Mouse (Mus musculus): ENCODE measurements around the gene Ifna5. TPM values are rescaled to one million over a fixed set of nuclear protein-coding genes. Genes with fewer than 3 reads are reported as not detected.
A peak's percentile ranks its signal among the peaks of the same experiment; 100 is the strongest.

The Ifna5 gene
- polyA plus RNA-seq, 1 experiment: not detected

GRCm38 (mm10) chr4:88876520-88876919, 41.2 kb downstream of the Ifna5 start:
- TF ChIP-seq CTCF (IDR thresholded peaks at IDR 0.05; ENCODE audit: borderline replicate concordance, control insufficient read depth, extremely low read depth, insufficient read depth, low read length, poor library complexity) (no peak), POLR2A (IDR thresholded peaks at IDR 0.05; ENCODE audit: control insufficient read depth, extremely low read depth, insufficient read depth, low read length, poor library complexity) (no peak)
- DNase-seq: no peak
- H3K4me1 ChIP-seq (replicated peaks; ENCODE audit: control insufficient read depth, insufficient read depth, low read length): 0 out of 2 replicates have a peak, but pooled peaks cover 3% of the 10 kb centered on the region
- WGBS: 67% methylated on average over 4 of the region's 4 CpGs
- no peaks in the 10 kb centered on the region for H3K36me3 ChIP-seq (ENCODE audit: control insufficient read depth, insufficient read depth, low read length)
- no peak overlapping the region for H3K4me3 ChIP-seq (ENCODE audit: control insufficient read depth, insufficient read depth, low read length)
- no peak overlapping the region for H3K27ac ChIP-seq (ENCODE audit: control insufficient read depth, insufficient read depth, low read length)
- H3K27me3 ChIP-seq (ENCODE audit: control insufficient read depth, insufficient read depth, low read length): no peaks in the 10 kb centered on the region

GRCm38 (mm10) chr4:88878246-88878645, 42.9 kb downstream of the Ifna5 start:
- peak; percentile 16 for DNase-seq
- Histone ChIP-seq H3K27ac (ENCODE audit: control insufficient read depth, insufficient read depth, low read length) (no peak overlapping the region), H3K4me1 (replicated peaks; ENCODE audit: control insufficient read depth, insufficient read depth, low read length) (0 out of 2 replicates have a peak, but pooled peaks cover 3% of the 10 kb centered on the region), H3K36me3 (ENCODE audit: control insufficient read depth, insufficient read depth, low read length) (no peaks in the 10 kb centered on the region), H3K27me3 (ENCODE audit: control insufficient read depth, insufficient read depth, low read length) (no peaks in the 10 kb centered on the region), H3K4me3 (ENCODE audit: control insufficient read depth, insufficient read depth, low read length) (no peak overlapping the region)
- 10% methylated on average over 10 of the region's 10 CpGs for WGBS
- TF ChIP-seq CTCF (IDR thresholded peaks at IDR 0.05; ENCODE audit: borderline replicate concordance, control insufficient read depth, extremely low read depth, insufficient read depth, low read length, poor library complexity) (no peak), POLR2A (IDR thresholded peaks at IDR 0.05; ENCODE audit: control insufficient read depth, extremely low read depth, insufficient read depth, low read length, poor library complexity) (no peak)

DNA sequence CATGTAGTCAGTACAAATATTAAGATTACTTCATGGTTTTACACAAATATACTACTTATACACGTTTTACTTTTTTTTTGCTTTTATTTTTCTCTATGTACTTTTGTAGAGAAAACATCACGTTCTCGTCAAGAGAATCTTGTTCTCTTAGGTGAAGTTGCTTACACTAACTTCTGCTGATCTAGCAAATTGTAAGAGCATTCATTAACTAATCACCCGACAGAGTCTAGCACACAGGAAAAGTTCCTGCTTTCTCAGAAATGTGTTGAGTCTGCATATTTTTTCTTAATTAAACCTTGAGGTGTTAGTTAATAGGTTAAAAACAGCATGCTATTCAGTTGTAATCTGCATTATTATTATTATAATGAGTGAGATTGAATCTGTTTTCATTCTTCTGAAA, 43.4 kb downstream of the Ifna5 start:
- TF ChIP-seq CTCF (IDR thresholded peaks at IDR 0.05; ENCODE audit: borderline replicate concordance, control insufficient read depth, extremely low read depth, insufficient read depth, low read length, poor library complexity): no peak
- Histone ChIP-seq H3K27ac (ENCODE audit: control insufficient read depth, insufficient read depth, low read length) (no peak overlapping the region), H3K27me3 (ENCODE audit: control insufficient read depth, insufficient read depth, low read length) (no peaks in the 10 kb centered on the region), H3K36me3 (ENCODE audit: control insufficient read depth, insufficient read depth, low read length) (no peaks in the 10 kb centered on the region), H3K4me3 (ENCODE audit: control insufficient read depth, insufficient read depth, low read length) (no peak overlapping the region), H3K4me1 (replicated peaks; ENCODE audit: control insufficient read depth, insufficient read depth, low read length) (0 out of 2 replicates have a peak, but pooled peaks cover 3% of the 10 kb centered on the region)
- no peak for DNase-seq
- 68% methylated on average over 4 of the region's 4 CpGs for WGBS

- 90% methylated on average over 8 of the region's 8 CpGs for WGBS
- no peaks in the 10 kb centered on the region for H3K27me3 ChIP-seq (ENCODE audit: control insufficient read depth, insufficient read depth, low read length)
- no peak within 1 kb of the TSS for H3K27ac ChIP-seq (ENCODE audit: control insufficient read depth, insufficient read depth, low read length)
- no peak for DNase-seq
- no peak within 1 kb of the TSS for H3K4me3 ChIP-seq (ENCODE audit: control insufficient read depth, insufficient read depth, low read length)
- no peaks in the 10 kb centered on the region for H3K36me3 ChIP-seq (ENCODE audit: control insufficient read depth, insufficient read depth, low read length)
- no peak for TF ChIP-seq POLR2A (IDR thresholded peaks at IDR 0.05; ENCODE audit: control insufficient read depth, extremely low read depth, insufficient read depth, low read length, poor library complexity)
- no peak for TF ChIP-seq CTCF (IDR thresholded peaks at IDR 0.05; ENCODE audit: borderline replicate concordance, control insufficient read depth, extremely low read depth, insufficient read depth, low read length, poor library complexity)
- 0 out of 2 replicates have a peak, but pooled peaks cover 3% of the 10 kb centered on the region for H3K4me1 ChIP-seq (replicated peaks; ENCODE audit: control insufficient read depth, insufficient read depth, low read length)
Measured at GRCm38 (mm10) chr4:88880101-88880500, 44.8 kb downstream of the Ifna5 start, which contains the start of gene Ifne. TSS of gene Ifne (minus strand) at chr4:88880201.

Other genes starting within 250 kb of the Ifna5 start
- gene Ifna9, start 243.1 kb upstream of the Ifna5 start, polyA plus RNA-seq (2012; rRNA removed): not detected in 2 replicates
- not detected in 2 replicates for gene Ifna12, start 232.1 kb upstream of the Ifna5 start, polyA plus RNA-seq (2012; rRNA removed)
- not detected in 2 replicates for gene C87499, start 201.1 kb upstream of the Ifna5 start, polyA plus RNA-seq (2012; rRNA removed)
- gene Ifna13, start 191.1 kb upstream of the Ifna5 start, polyA plus RNA-seq (2012; rRNA removed): not detected in 2 replicates
- gene Ifna16, start 158.6 kb upstream of the Ifna5 start, polyA plus RNA-seq (2012; rRNA removed): not detected in 2 replicates
- not detected in 2 replicates for gene Ifna2, start 151.6 kb upstream of the Ifna5 start, polyA plus RNA-seq (2012; rRNA removed)
- 0.17 TPM in 1 of 2 replicates, not detected in the other for gene Ifnab, start 144.2 kb upstream of the Ifna5 start, polyA plus RNA-seq (2012; rRNA removed)
- 0.86 and 1.5 TPM in 2 replicates for gene Gm26566, start 113.7 kb upstream of the Ifna5 start, polyA plus RNA-seq (2012; rRNA removed)
- 21.3 and 29.3 TPM in 2 replicates for gene Klhl9, start 113.1 kb upstream of the Ifna5 start, polyA plus RNA-seq (2012; rRNA removed)
- not detected in 2 replicates for gene Gm13271, start 80.7 kb upstream of the Ifna5 start, polyA plus RNA-seq (2012; rRNA removed)
- 0.07 and 0.08 TPM in 2 replicates for gene Gm13283, start 75.4 kb upstream of the Ifna5 start, polyA plus RNA-seq (2012; rRNA removed)
- not detected in 2 replicates for gene Gm13290, start 61.7 kb upstream of the Ifna5 start, polyA plus RNA-seq (2012; rRNA removed)
- not detected in 2 replicates for gene Gm13289, start 58.6 kb upstream of the Ifna5 start, polyA plus RNA-seq (2012; rRNA removed)
- gene Gm13272, start 55.7 kb upstream of the Ifna5 start, polyA plus RNA-seq (2012; rRNA removed): not detected in 2 replicates
- gene Ifnz, start 53.4 kb upstream of the Ifna5 start, polyA plus RNA-seq (2012; rRNA removed): 0.16 TPM in 1 of 2 replicates, not detected in the other
- gene Gm13276, start 49.8 kb upstream of the Ifna5 start, polyA plus RNA-seq (2012; rRNA removed): not detected in 2 replicates
- gene Gm13277, start 46.9 kb upstream of the Ifna5 start, polyA plus RNA-seq (2012; rRNA removed): not detected in 2 replicates
- gene Gm13278, start 44.0 kb upstream of the Ifna5 start, polyA plus RNA-seq (2012; rRNA removed): not detected in 2 replicates
- gene Gm13275, start 41.0 kb upstream of the Ifna5 start, polyA plus RNA-seq (2012; rRNA removed): not detected in 2 replicates
- not detected in 2 replicates for gene Gm13279, start 38.1 kb upstream of the Ifna5 start, polyA plus RNA-seq (2012; rRNA removed)
- not detected in 2 replicates for gene Gm13285, start 35.9 kb upstream of the Ifna5 start, polyA plus RNA-seq (2012; rRNA removed)
- not detected in 2 replicates for gene Gm13287, start 32.3 kb upstream of the Ifna5 start, polyA plus RNA-seq (2012; rRNA removed)
- not detected in 2 replicates for gene Gm13288, start 30.0 kb upstream of the Ifna5 start, polyA plus RNA-seq (2012; rRNA removed)
- gene Ifna7, start 19.3 kb upstream of the Ifna5 start, polyA plus RNA-seq (2012; rRNA removed): not detected in 2 replicates
- not detected in 2 replicates for gene Ifna11, start 15.6 kb upstream of the Ifna5 start, polyA plus RNA-seq (2012; rRNA removed)
- gene Ifna6, start 8.1 kb upstream of the Ifna5 start, polyA plus RNA-seq (2012; rRNA removed): not detected in 2 replicates
- gene Ifna4, start 6.3 kb downstream of the Ifna5 start, polyA plus RNA-seq (2012; rRNA removed): not detected in 2 replicates
- gene Ifna1, start 14.6 kb downstream of the Ifna5 start, polyA plus RNA-seq (2012; rRNA removed): not detected in 2 replicates
- gene Ifne, start 44.7 kb downstream of the Ifna5 start, polyA plus RNA-seq (2012; rRNA removed): not detected in 2 replicates